Mouse (Mus musculus): ENCODE results near the gene Nr4a3.

Nr4a3 gene

GRCm38 (mm10) chr4:48108591-48108990 lies 63.6 kb downstream of the Nr4a3 start:
- no peak for DNase-seq (ENCODE audit: extremely low spot score, low spot score)

GRCm38 (mm10) chr4:48110331-48110730 lies 65.4 kb downstream of the Nr4a3 start:
- DNase-seq (ENCODE audit: extremely low spot score, low spot score), result no peak

GRCm38 (mm10) chr4:48116191-48116590 lies 71.2 kb downstream of the Nr4a3 start:
- no peak for DNase-seq (ENCODE audit: extremely low spot score, low spot score)

- no peak for DNase-seq (ENCODE audit: extremely low spot score, low spot score)
Observed at GRCm38 (mm10) chr4:48124416-48124772, 79.4 kb downstream of the Nr4a3 start.

- peak; percentile 86 for DNase-seq (ENCODE audit: extremely low spot score, low spot score)
Observed at GRCm38 (mm10) chr4:48124773-48125469, 80.0 kb downstream of the Nr4a3 start, which contains the start of gene Stx17. Stx17 (plus strand) TSS chr4:48124915.

- no peak for DNase-seq (ENCODE audit: extremely low spot score, low spot score)
Observed at GRCm38 (mm10) chr4:48130314-48130713, 85.4 kb downstream of the Nr4a3 start.

GRCm38 (mm10) chr4:48131606-48132005 lies 86.7 kb downstream of the Nr4a3 start:
- no peak for DNase-seq (ENCODE audit: extremely low spot score, low spot score)

GRCm38 (mm10) chr4:48132721-48133120 lies 87.8 kb downstream of the Nr4a3 start:
- no peak for DNase-seq (ENCODE audit: extremely low spot score, low spot score)
